Mouse (Mus musculus) 416B (cell line): ENCODE data around the gene Sh2d3c.
A peak's percentile ranks its signal among the peaks of the same experiment; 100 is the strongest.

ENCODE experiments used
- DNase-seq: peaks from one replicate; pipeline ENCODE4 v3.0.0; 2011; ENCODE audit warnings: low read depth

Gene Sh2d3c

GRCm38 (mm10) chr2:32724832-32725790 lies 4.3 kb downstream of the Sh2d3c start:
- DNase-seq, result no peak

GRCm38 (mm10) chr2:32727435-32727834 lies 6.6 kb downstream of the Sh2d3c start:
- DNase-seq, result peak; percentile 99

GRCm38 (mm10) chr2:32728463-32728862 lies 7.6 kb downstream of the Sh2d3c start:
- DNase-seq, result peak; percentile 46

- DNase-seq, result no peak
Observed at GRCm38 (mm10) chr2:32729547-32729946, 8.7 kb downstream of the Sh2d3c start.

GRCm38 (mm10) chr2:32730854-32731253 lies 10.0 kb downstream of the Sh2d3c start:
- DNase-seq, result no peak

GRCm38 (mm10) chr2:32731911-32732310 lies 11.1 kb downstream of the Sh2d3c start:
- DNase-seq, result no peak

- no peak for DNase-seq
Observed at GRCm38 (mm10) chr2:32732695-32733094, 11.8 kb downstream of the Sh2d3c start.

GRCm38 (mm10) chr2:32734480-32734879 lies 13.6 kb downstream of the Sh2d3c start:
- no peak for DNase-seq

- DNase-seq, result no peak
Observed at GRCm38 (mm10) chr2:32734933-32735332, 14.1 kb downstream of the Sh2d3c start.

GRCm38 (mm10) chr2:32736306-32736829 lies 15.5 kb downstream of the Sh2d3c start:
- peak; percentile 66 for DNase-seq

GRCm38 (mm10) chr2:32737008-32737407 lies 16.2 kb downstream of the Sh2d3c start:
- peak; percentile 24 for DNase-seq

- DNase-seq, result no peak
Observed at GRCm38 (mm10) chr2:32739311-32739710, 18.5 kb downstream of the Sh2d3c start.

GRCm38 (mm10) chr2:32740916-32741272 lies 20.0 kb downstream of the Sh2d3c start, which contains the start of gene 6330409D20Rik:
Gene 6330409D20Rik, minus strand, starts transcription at chr2:32741016.
- no peak for DNase-seq

GRCm38 (mm10) chr2:32741273-32742172 lies 20.7 kb downstream of the Sh2d3c start:
- DNase-seq, result no peak

- DNase-seq, result no peak
Observed at GRCm38 (mm10) chr2:32742173-32742531, 21.3 kb downstream of the Sh2d3c start.

- no peak for DNase-seq
Observed at GRCm38 (mm10) chr2:32744272-32744982, 23.6 kb downstream of the Sh2d3c start.

GRCm38 (mm10) chr2:32749082-32749481 lies 28.2 kb downstream of the Sh2d3c start:
- no peak for DNase-seq

GRCm38 (mm10) chr2:32750199-32750598 lies 29.3 kb downstream of the Sh2d3c start:
- no peak for DNase-seq

- no peak for DNase-seq
Observed at GRCm38 (mm10) chr2:32750887-32751664, 30.2 kb downstream of the Sh2d3c start.

GRCm38 (mm10) chr2:32751665-32752033 lies 30.8 kb downstream of the Sh2d3c start:
- no peak for DNase-seq

- DNase-seq, result peak; percentile 40
Observed at GRCm38 (mm10) chr2:32752181-32752580, 31.3 kb downstream of the Sh2d3c start.
